Mouse (Mus musculus) embryo, embryonic 10 days (tissue): ENCODE results near the gene Capza1.
A peak's percentile ranks its signal among the peaks of the same experiment; 100 is the strongest.
"Not testable (repeated sequence)": the region's sequence is repeated elsewhere in the genome, so short reads cannot be mapped to it uniquely, and the experiment has no call there.

Experiments used
- DNase-seq: peaks from one replicate; pipeline ENCODE4 v3.0.0-alpha.2; 2015; ENCODE audit warnings: low spot score

The Capza1 gene

GRCm38 (mm10) chr3:104863786-104864650 is at the start of gene Capza1, which contains the start of gene St7l:
Capza1 (minus strand) TSS chr3:104864505.
St7l (plus strand) TSS chr3:104864005.
- peak; percentile 94 for DNase-seq

DNA sequence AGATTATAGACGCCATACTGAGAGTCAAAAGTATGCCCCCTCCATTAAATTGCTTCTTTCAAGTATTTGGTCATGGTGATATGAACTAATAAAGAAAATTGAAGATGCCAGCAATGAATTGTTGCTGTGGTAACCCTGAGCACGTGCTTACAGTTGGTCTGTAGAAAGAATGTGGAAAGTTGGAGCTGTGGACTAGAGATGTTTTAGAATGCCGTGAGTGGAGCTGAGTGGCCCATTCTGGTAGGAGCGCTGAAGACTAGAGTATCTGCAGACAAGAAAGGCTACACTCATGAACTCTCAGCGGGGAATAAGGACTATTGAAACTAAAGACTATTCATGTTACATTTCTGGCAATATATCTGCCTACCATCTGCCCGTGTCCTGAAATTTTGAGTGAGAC is 44.9 kb upstream of the Capza1 start:
- no peak for DNase-seq

DNA sequence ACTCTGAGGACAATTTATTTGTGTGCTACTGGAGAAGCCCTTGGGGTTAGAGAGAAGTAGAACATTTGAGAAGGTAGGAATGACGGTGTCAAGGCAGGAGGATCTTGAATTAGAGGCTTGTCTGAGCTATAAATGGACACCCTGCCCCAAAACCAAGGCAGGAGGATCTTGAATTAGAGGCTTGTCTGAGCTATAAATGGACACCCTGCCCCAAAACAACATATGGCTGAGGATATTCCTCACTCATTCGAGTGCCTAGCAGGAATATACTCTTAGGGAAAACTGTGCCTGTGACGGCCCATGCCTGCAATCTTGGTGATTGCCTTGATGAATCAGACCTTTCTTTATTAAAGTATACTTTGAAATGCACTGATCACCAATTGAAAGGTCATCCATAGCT is 41.7 kb upstream of the Capza1 start:
- no peak for DNase-seq

- DNase-seq: no peak
Measured at GRCm38 (mm10) chr3:104905389-104905788, 41.1 kb upstream of the Capza1 start.

GRCm38 (mm10) chr3:104901154-104901553 is 36.8 kb upstream of the Capza1 start:
- no peak for DNase-seq

DNA sequence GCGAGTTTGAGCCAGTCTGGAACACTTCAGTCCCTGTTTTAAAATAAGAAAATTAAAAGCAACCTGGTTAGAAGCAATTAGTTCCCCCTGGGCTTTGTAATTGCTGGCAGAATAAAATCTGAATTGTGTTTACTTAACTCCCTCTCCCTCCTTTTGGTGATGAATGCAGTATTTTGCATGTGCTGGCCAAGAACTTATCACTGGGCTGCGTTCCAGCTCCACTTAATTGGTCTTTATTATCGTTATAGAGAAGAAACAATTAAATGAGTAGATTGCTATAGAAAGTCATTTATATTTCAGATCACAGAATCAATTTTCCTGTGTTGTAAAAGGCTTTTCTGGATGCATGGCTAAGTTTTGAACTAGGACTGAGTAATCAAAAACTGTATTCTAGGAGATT is 31.8 kb upstream of the Capza1 start:
- DNase-seq: no peak

GRCm38 (mm10) chr3:104888585-104888984 is 24.3 kb upstream of the Capza1 start:
- no peak for DNase-seq

GRCm38 (mm10) chr3:104869611-104870010 is 5.3 kb upstream of the Capza1 start:
- DNase-seq: no peak

DNA sequence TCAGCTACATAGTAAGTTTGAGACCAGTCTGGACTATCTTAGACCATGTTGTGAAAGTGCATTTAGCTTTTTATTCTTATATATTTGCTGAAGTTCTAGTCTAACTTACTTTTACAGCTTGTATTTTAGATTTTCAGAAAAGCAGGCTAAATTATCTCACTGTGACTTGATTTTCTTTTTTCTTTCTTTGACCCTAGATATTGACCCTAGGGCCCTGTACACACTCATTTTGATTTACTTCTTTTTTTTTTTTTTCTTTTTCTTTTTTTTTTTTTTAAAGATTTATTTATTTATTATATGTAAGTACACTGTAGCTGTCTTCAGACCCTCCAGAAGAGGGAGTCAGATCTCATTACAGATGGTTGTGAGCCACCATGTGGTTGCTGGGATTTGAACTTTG is 2.4 kb upstream of the Capza1 start:
- DNase-seq: not testable (repeated sequence)

GRCm38 (mm10) chr3:104865341-104865788 is 1.1 kb upstream of the Capza1 start:
- peak; percentile 24 for DNase-seq

DNA sequence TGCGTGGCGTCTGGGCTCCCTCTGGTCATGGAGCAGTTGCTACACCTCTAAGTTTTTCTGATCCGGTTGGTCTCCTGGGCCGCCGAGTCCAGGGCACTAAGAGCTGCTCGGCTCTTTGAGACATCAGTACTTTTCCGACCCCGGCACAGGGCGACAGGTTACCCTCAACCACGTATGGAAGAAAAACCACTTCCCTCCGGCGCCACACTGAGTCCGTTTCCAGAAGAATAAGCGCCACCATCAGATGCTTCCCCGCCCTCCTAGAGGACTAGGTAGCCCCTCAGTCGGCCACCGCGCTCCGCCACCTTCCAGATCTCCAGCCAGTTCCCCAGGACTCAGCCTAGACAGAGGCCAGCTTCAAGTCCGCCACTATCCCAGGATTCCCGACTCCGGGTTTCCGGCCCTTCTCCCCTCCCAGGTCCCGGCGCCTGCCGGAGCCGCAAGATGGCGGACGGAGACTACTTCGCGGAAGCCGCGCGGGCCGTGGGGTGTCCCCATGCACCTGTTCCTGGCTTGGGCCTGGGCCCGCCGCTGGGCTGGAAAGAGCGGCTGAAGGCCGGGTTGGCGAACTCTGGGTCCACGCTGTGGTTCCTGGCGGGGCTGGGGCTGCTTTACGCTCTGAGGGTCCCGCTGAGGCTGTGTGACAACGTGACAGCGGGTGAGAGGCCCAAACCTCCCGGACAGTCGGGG is 491 bp upstream of the Capza1 start:
- peak; percentile 82 for DNase-seq

DNA sequence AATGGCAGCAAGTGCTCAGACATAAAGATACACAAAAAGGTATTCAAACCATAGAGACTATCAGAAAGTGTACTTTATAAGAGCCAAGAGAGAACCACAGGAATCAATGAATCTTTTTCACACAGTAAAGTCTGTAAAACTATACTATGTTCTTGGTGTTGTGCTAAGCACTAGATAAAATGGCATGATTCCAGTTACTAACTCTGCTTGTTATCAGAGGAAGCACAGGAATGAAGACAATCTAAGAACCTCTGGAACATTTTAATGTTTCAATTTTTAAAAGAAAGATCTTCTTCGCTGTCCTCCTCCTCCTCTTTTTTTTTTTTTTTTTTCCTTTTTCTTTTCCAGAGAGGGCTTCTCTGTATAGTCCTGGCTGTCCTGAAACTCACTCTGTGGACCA is 5.7 kb downstream of the Capza1 start:
- no peak for DNase-seq

DNA sequence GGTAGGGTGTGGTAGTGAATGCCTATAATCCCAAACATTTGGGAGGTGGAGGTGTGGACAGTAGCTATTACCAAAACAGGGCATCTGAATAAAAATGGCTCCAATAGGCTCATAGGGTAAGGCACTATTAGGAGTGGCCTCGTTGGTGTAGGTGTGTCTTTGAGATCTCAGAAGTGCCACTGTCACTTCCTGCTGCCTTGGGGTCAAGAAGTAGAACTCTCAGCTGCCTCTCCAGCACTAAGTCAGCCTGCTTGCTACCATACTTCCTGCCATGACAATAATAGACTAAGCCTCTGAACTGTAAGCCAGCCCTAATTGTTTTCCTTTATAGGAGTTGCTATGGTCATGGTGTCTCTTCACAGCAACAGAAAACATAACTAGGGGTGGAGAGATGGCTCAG is 8.2 kb downstream of the Capza1 start:
- no peak for DNase-seq

DNA sequence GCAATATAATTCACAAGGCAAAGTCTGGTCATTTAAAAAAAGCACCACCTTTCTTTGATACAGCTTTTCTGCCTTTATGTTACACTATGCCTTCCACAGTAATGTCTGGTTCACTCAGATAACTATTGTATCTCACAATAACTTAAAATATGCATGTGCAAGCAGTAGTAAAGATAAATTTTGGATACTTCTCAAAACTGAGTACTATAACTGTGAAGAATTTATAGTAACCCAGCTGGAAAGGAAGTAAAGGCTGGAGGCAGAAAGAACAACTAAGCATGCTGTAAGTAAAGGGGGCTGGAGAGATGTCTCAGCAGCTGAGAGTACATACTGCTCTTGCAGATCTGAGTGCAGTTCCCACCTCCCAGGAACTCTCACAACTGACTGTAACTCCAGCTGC is 9.4 kb downstream of the Capza1 start:
- no peak for DNase-seq

GRCm38 (mm10) chr3:104854465-104854864 is 9.8 kb downstream of the Capza1 start:
- no peak for DNase-seq

DNA sequence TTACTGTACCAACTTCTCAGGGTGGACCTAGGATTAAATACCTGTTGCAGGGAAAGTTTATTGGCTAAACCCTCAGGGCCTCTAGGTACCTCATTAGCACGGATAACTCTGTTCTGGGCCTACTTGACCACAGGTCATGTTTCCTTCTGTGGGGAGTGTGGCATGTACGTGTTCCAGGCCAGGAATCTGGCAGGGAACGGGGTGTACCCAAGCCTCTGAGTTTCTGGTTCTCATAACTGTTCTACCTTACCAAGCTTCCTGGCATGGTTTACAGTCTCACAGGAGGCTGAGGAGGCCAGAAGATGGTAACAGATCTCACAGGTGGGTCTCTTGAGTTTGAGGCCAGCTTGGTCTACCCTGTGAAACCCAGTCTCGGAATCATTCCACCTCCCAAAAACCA is 17.7 kb downstream of the Capza1 start:
- DNase-seq: no peak

DNA sequence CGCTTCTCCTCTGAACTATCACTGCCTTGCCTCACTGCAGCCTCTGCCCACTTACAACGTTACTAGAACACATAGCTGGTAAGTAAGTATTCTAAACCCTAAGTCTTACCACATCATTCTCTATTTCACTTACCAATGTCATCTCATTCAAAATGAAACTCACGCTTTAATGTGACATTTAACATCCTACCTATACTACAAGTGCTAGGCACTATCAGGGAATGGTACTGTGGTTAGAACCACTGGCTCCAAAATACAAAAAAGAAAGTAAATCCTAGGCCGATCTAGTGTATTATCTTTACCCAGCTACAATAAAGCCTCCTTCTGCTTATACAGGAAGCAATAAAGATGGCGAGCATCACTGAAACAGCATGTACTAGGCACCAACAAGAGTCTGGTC is 23.3 kb downstream of the Capza1 start:
- DNase-seq: no peak

DNA sequence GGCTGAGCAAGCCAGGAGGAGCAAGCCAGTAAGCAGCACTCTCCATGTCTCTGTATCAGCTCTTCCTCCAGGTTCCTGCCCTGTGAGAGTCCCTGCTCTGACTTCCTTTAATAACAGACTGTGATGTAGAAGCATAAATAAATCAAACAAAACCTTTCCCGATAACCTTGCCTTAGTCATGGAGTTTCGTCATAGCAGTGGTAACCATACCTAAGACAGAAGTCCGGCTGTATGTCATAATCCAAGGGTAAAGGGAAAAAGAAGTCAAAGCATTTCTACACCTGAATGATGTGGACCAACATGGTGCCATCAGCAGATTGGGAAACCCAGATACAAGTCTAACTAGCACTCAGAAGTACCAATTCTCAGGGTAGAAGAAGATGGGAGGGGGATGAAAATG is 28.5 kb downstream of the Capza1 start:
- no peak for DNase-seq

GRCm38 (mm10) chr3:104822413-104822812 is 41.9 kb downstream of the Capza1 start:
- DNase-seq: no peak

DNA sequence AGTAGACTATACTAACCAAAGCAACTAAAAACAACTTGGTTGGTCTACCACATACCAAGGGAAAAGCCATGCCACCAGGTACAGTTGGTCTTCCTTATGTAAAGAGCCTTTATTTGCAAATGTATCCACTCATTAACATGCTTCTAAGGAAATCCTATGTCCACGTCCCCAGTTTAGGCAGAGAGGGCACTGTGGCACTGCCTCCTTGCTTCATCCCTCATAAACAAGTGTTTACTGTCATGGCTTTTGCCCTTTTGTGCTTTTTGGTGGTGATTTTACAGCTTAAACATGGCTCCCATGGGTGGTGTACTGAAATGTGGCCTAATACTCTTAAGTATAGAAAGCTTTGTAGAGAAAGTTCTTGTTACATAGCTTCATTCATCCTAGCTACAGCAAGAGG is 43.9 kb downstream of the Capza1 start:
- DNase-seq: no peak

DNA sequence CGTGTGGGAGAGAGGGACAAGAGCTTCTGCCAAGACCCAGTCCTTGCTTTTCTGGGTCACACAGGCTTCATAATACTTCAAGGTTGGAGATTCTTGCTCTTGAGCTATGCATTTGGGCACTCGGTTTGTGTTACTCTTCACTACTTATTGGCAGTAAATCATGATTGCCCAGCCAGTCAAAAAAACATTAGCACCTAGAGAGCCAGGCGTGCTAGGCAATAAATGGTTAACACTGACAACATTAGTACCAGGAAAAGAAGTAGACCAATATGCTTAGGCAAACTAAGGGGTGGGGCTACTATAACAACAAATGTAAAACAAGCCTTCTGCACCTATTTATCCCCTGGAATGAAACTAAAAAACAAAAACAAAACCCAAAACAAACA is 45.6 kb downstream of the Capza1 start:
- no peak for DNase-seq

DNA sequence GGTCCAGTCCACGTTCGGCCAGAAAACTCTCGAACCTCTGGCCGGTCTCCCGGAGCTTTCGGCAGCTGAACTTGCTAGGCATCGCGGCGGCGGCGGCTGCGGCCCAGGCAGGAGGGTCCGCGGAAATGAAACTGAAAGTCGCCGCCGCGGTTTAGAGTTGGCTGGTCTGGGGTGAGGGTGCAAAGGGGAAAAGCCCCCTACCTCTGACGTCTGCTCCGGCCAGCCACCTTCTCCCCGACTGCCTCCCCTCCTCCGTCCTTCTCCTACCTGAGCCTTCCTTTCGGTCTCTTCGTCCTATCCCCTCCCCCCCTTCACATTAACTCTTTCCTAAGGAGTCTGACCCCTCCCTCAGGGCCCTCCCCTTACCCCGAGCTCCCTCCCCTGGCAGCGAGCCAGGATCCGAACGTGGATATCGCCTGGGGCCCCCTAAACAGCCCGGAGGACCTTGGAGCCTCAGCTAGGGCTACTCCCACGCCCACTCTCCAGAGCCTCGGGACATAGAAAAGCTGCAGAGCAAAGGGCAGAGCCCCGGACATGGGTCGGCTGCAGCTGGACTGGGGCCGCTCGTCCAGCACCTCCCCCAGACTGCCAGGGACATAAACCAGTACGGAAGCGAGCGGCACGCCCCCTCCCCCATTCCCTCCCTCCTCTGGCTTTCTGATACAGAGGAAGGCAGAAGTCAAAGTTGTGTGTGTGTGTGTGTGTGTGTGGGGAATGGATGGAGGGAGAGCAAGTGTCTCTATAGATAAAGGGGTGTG is 46.1 kb downstream of the Capza1 start, which contains the start of gene Mov10:
TSS of gene Mov10 (minus strand) at position 573 of the 758 bp plus-strand sequence.
- DNase-seq: peak; percentile 86
